Mouse (Mus musculus): ENCODE data around the gene Intu. TPM values are rescaled to one million over a fixed set of nuclear protein-coding genes. Genes with fewer than 3 reads are reported as not detected.

Gene Intu
- total and polyA plus RNA-seq, 2 experiments from 2014 or later: 3.2 to 10.5 TPM

DNA sequence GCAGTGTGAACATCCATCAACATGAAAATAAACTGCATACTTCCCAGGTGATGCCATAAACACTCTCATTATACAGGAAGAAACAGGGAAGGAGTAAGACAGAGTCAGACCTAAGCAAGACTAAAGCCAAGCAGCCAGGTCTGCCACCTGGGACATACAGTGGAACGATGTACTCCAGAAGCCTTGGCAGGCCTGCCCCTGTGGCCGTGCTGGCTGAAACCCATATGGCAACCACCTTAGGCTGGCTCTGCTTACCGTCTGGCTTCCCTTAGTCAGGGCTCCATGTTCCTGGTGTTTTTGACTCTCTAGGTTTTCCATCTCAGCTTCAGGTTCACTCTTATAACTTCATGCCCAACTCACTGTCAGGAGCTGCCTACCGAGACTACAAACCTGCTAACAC lies 135.0 kb downstream of the Intu start:
- H3K36me3 ChIP-seq (ENCODE audit: insufficient read depth): 0 out of 2 replicates have a peak, but pooled peaks cover 3% of the 10 kb centered on the region
- H3K4me2 ChIP-seq (ENCODE audit: low read depth): no peak overlapping the region
- DNase-seq: no peak
- no peaks in the 10 kb centered on the region for H3K9me3 ChIP-seq (ENCODE audit: low read length)
- ATAC-seq: no peak
- H3K27me3 ChIP-seq (ENCODE audit: insufficient read depth, low read length): no peaks in the 10 kb centered on the region
- no peak for TF ChIP-seq CTCF (IDR thresholded peaks at IDR 0.05; ENCODE audit: low read depth)
- WGBS: 65% methylated on average over 4 of the region's 4 CpGs
- H3K4me1 ChIP-seq (ENCODE audit: insufficient read depth): no peaks in the 10 kb centered on the region
- H3K9ac ChIP-seq: no peak overlapping the region
- no peak overlapping the region for H3K4me3 ChIP-seq (ENCODE audit: low read depth, low read length)
- no peak overlapping the region for H3K27ac ChIP-seq (ENCODE audit: low read depth, low read length)

DNA sequence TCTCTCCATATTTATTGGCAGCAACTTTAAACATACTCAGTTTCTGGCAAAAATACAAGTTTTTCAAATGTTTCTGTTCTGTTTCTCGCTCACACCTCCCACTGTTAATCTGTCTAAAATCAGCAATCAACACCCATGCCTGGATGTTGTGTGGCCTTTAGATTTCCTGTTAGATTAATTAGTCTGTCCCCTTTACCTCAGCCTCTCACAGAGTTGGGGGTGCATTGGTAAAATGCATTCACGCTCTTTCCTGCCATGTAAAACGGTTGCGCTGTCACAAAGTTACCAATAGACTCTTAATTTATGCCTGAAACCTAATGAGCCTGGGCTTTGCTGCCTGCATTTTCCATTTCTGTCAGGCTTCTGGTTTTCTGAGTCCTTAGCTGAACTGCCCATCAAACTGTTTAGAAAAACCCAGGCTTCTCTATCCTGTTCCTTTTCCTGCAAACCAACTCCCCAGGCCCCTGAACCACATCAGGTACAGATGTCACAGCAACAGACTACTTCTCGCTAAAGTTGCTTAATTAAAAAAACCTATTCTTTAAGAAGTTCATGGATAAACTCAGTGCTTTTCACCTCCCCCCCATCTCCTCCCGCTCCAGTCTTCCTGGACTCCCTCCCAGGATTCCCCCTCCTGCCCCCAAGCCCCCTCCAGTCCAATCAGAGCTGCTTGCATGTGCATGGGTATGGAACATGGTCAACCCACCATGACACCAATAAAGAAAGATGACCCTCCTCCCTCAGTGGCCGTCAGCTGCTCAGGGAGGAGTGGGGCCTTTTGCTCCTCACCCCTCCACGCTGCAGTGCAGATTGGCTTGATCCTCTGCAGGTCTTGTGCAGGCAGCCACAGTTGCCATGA lies 136.0 kb downstream of the Intu start:
- H3K9me3 ChIP-seq (ENCODE audit: low read length): no peaks in the 10 kb centered on the region
- WGBS: 28% methylated on average over 8 of the region's 8 CpGs
- TF ChIP-seq CTCF (IDR thresholded peaks at IDR 0.05; ENCODE audit: low read depth): no peak
- H3K4me3 ChIP-seq (ENCODE audit: low read depth, low read length): no peak overlapping the region
- no peak overlapping the region for H3K27ac ChIP-seq (ENCODE audit: low read depth, low read length)
- 0 out of 2 replicates have a peak, but pooled peaks cover 3% of the 10 kb centered on the region for H3K36me3 ChIP-seq (ENCODE audit: insufficient read depth)
- H3K27me3 ChIP-seq (ENCODE audit: insufficient read depth, low read length): no peaks in the 10 kb centered on the region
- H3K4me2 ChIP-seq (ENCODE audit: low read depth): no peak overlapping the region
- H3K4me1 ChIP-seq (ENCODE audit: insufficient read depth): no peaks in the 10 kb centered on the region
- no peak overlapping the region for H3K9ac ChIP-seq
- DNase-seq (peak; percentile 29), ATAC-seq (peak; percentile 66)

DNA sequence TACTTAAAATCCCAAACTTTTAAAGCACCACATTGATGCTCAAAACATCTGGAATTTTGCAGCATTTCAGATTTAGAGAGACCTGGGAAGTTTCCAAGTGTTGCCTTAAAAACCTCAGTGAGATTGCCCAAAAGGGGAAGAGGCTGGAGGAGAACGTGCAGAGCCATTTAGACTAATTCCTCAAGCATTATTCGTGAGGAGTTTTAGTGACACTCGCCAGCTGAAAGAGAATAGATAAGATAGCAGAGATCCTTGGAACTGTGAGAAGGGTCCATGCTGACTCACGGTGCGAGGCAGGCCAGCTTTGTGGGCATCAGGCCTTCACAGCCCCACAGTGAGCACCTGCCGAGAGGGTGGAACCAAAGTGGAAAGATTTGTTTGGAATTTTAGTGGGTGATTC lies 137.8 kb downstream of the Intu start:
- no peaks in the 10 kb centered on the region for H3K9me3 ChIP-seq (ENCODE audit: low read length)
- ATAC-seq: no peak
- 0 out of 2 replicates have a peak, but pooled peaks cover 7% of the 10 kb centered on the region for H3K36me3 ChIP-seq (ENCODE audit: insufficient read depth)
- DNase-seq: no peak
- no peak overlapping the region for H3K27ac ChIP-seq (ENCODE audit: low read depth, low read length)
- H3K27me3 ChIP-seq (ENCODE audit: insufficient read depth, low read length): no peaks in the 10 kb centered on the region
- H3K4me1 ChIP-seq (ENCODE audit: insufficient read depth): no peaks in the 10 kb centered on the region
- H3K9ac ChIP-seq: no peak overlapping the region
- H3K4me2 ChIP-seq (ENCODE audit: low read depth): no peak overlapping the region
- no peak for TF ChIP-seq CTCF (IDR thresholded peaks at IDR 0.05; ENCODE audit: low read depth)
- 79% methylated on average over 6 of the region's 6 CpGs for WGBS
- H3K4me3 ChIP-seq (ENCODE audit: low read depth, low read length): no peak overlapping the region

- ATAC-seq (no peak), DNase-seq (no peak)
- no peak for TF ChIP-seq CTCF (IDR thresholded peaks at IDR 0.05; ENCODE audit: low read depth)
- Histone ChIP-seq H3K4me1 (ENCODE audit: insufficient read depth) (no peaks in the 10 kb centered on the region), H3K4me3 (ENCODE audit: low read depth, low read length) (no peak overlapping the region), H3K9ac (no peak overlapping the region), H3K36me3 (ENCODE audit: insufficient read depth) (0 out of 2 replicates have a peak, but pooled peaks cover 7% of the 10 kb centered on the region), H3K27ac (ENCODE audit: low read depth, low read length) (no peak overlapping the region), H3K27me3 (ENCODE audit: insufficient read depth, low read length) (no peaks in the 10 kb centered on the region), H3K4me2 (ENCODE audit: low read depth) (no peak overlapping the region), H3K9me3 (ENCODE audit: low read length) (no peaks in the 10 kb centered on the region)
- 88% methylated on average over 3 of the region's 3 CpGs for WGBS
These were observed 138.3 kb downstream of the Intu start for GRCm38 (mm10) chr3:40669395-40669794.

DNA sequence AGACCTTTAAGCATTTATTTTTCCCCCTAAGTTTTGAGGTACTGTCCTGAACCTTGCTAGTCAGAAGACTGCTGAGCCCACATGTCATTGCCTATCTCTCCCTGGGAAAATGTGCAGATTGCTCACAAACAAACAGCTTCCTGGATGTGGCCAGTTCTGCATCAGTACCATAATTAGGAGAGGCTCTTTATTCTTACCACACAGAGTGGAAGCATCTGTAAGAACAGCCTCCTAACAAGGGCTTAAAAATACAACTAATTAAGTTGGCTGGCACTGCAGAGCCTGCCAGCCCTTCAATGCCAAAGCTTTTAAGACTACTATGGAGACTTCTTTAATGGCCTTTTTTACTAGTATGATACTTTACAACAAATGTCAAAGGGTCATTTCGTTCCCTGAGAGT lies 142.4 kb downstream of the Intu start:
- Histone ChIP-seq H3K9ac (no peak overlapping the region), H3K27ac (ENCODE audit: low read depth, low read length) (no peak overlapping the region), H3K4me3 (ENCODE audit: low read depth, low read length) (no peak overlapping the region), H3K4me2 (ENCODE audit: low read depth) (no peak overlapping the region), H3K36me3 (ENCODE audit: insufficient read depth) (0 out of 2 replicates have a peak, but pooled peaks cover 4% of the 10 kb centered on the region), H3K4me1 (ENCODE audit: insufficient read depth) (no peaks in the 10 kb centered on the region), H3K27me3 (ENCODE audit: insufficient read depth, low read length) (no peaks in the 10 kb centered on the region), H3K9me3 (ENCODE audit: low read length) (no peaks in the 10 kb centered on the region)
- 16% methylated on average over 1 of the region's 1 CpGs for WGBS
- ATAC-seq: peak; percentile 79
- peak; percentile 38 for DNase-seq
- no peak for TF ChIP-seq CTCF (IDR thresholded peaks at IDR 0.05; ENCODE audit: low read depth)

GRCm38 (mm10) chr3:40674873-40675405 lies 143.9 kb downstream of the Intu start:
- 25% methylated on average over 8 of the region's 8 CpGs for WGBS

GRCm38 (mm10) chr3:40678856-40679255 lies 147.8 kb downstream of the Intu start:
- no peak for DNase-seq

More at GRCm38 (mm10) chr3:40674873-40675405, 143.9 kb downstream of the Intu start:
- DNase-seq: no peak
- TF ChIP-seq CTCF (IDR thresholded peaks at IDR 0.05; ENCODE audit: low read depth): no peak
- Histone ChIP-seq H3K27ac (ENCODE audit: low read depth, low read length) (no peak overlapping the region), H3K9ac (no peak overlapping the region), H3K9me3 (ENCODE audit: low read length) (no peaks in the 10 kb centered on the region), H3K4me2 (ENCODE audit: low read depth) (no peak overlapping the region), H3K4me1 (ENCODE audit: insufficient read depth) (no peaks in the 10 kb centered on the region), H3K27me3 (ENCODE audit: insufficient read depth, low read length) (no peaks in the 10 kb centered on the region), H3K36me3 (ENCODE audit: insufficient read depth) (0 out of 2 replicates have a peak, but pooled peaks cover 4% of the 10 kb centered on the region), H3K4me3 (ENCODE audit: low read depth, low read length) (no peak overlapping the region)
- no peak for ATAC-seq

More at GRCm38 (mm10) chr3:40678856-40679255, 147.8 kb downstream of the Intu start:
- no peaks in the 10 kb centered on the region for H3K36me3 ChIP-seq (ENCODE audit: insufficient read depth)
- no peak overlapping the region for H3K4me3 ChIP-seq (ENCODE audit: low read depth, low read length)
- no peaks in the 10 kb centered on the region for H3K27me3 ChIP-seq (ENCODE audit: insufficient read depth, low read length)
- ATAC-seq: 0 out of 2 replicates have a peak, but pooled peaks have one; percentile 18
- H3K27ac ChIP-seq (ENCODE audit: low read depth, low read length): no peak overlapping the region
- H3K9ac ChIP-seq: no peak overlapping the region
- 10% methylated on average over 1 of the region's 1 CpGs for WGBS
- no peak for TF ChIP-seq CTCF (IDR thresholded peaks at IDR 0.05; ENCODE audit: low read depth)
- H3K4me1 ChIP-seq (ENCODE audit: insufficient read depth): no peaks in the 10 kb centered on the region
- H3K9me3 ChIP-seq (ENCODE audit: low read length): no peaks in the 10 kb centered on the region
- H3K4me2 ChIP-seq (ENCODE audit: low read depth): no peak overlapping the region
